Mouse (Mus musculus) embryonic fibroblast, embryonic 13.5 days (primary cell): ENCODE measurements around the gene Tmod3.

Experiments
- CTCF ChIP-seq: IDR thresholded peaks from 2 replicates; pipeline ENCODE4 v1.5.1; 2011; ENCODE audit warnings: mild to moderate bottlenecking, control low read depth, low read length, moderate library complexity, borderline replicate concordance; ENCODE audit not compliant: insufficient read depth
- POLR2A ChIP-seq: IDR thresholded peaks from 2 replicates; pipeline ENCODE4 v1.6.1; 2011; ENCODE audit warnings: low read depth, mild to moderate bottlenecking, control low read depth, low read length, moderate library complexity

DNA sequence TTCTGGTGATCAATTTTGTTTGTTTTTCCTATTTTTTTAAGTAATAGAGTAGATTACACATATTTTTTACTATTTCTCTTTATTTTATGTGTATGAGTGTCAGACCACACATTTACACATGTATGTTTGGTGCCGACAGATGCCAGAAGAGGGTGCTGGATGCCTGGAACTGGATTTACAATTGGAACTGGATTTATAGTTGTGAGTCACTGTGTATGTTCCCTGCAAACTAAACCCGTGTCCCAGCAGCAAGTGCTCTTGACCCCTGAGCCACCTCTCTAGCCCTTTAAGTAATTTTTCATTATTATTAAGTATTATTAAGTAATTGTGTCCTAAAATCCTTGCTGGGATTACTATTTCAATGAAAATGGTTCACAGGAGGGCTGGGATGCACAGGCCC, 37.2 kb downstream of the Tmod3 start:
- TF ChIP-seq CTCF: no peak
- TF ChIP-seq POLR2A: no peak
